ENCODE assay signal across 8 mouse cellular contexts in genomic region chr11:48775483-48775882, GRCm38 (mm10). TPM values are rescaled to one million over a fixed set of nuclear protein-coding genes. Genes with fewer than 3 reads are reported as not detected.
DNase-seq lines count a peak whose midpoint lies in the region; ATAC-seq and TF ChIP-seq lines count a peak whose summit lies in the region.

No protein-coding gene starts in this region.

- ATAC-seq in embryonic facial prominence, embryonic 14.5 days (ENCODE audit: low read depth): peak; percentile 53; the same call in 1 of the 2 replicates
- ATAC-seq in hindbrain, embryonic 12.5 days (ENCODE audit: low FRiP score): no peak
- peak; percentile 55; the same call in 1 of the 2 replicates for ATAC-seq in limb, embryonic 13.5 days (ENCODE audit: low FRiP score, low read depth)
- no peak; the same call in 1 of the 2 replicates for ATAC-seq in neural tube, embryonic 12.5 days (ENCODE audit: low FRiP score, low read depth)

- no peaks in the 10 kb centered on the region for H3K36me3 ChIP-seq in heart, adult 2 months (ENCODE audit: control insufficient read depth, insufficient read depth, low read length)
- no peaks in the 10 kb centered on the region for H3K36me3 ChIP-seq in embryonic facial prominence, embryonic 14.5 days (ENCODE audit: control insufficient read depth, insufficient read depth, low read length)
- no peaks in the 10 kb centered on the region for H3K36me3 ChIP-seq in hindbrain, embryonic 12.5 days
- no peaks in the 10 kb centered on the region for H3K36me3 ChIP-seq in limb, embryonic 13.5 days
- no peaks in the 10 kb centered on the region for H3K36me3 ChIP-seq in neural tube, embryonic 12.5 days

- no peak overlapping the region for H3K9ac ChIP-seq in heart, adult 2 months (ENCODE audit: low read depth, low read length)
- H3K9ac ChIP-seq in embryonic facial prominence, embryonic 14.5 days (ENCODE audit: low read depth, low read length): no peak overlapping the region
- H3K9ac ChIP-seq in hindbrain, embryonic 12.5 days: no peak overlapping the region
- no peak overlapping the region for H3K9ac ChIP-seq in limb, embryonic 13.5 days
- H3K9ac ChIP-seq in neural tube, embryonic 12.5 days: no peak overlapping the region

- no peak overlapping the region for H3K4me3 ChIP-seq in heart, adult 2 months
- no peak overlapping the region for H3K4me3 ChIP-seq in embryonic facial prominence, embryonic 14.5 days (ENCODE audit: low read depth, low read length)
- no peak overlapping the region for H3K4me3 ChIP-seq in hindbrain, embryonic 12.5 days
- H3K4me3 ChIP-seq in limb, embryonic 13.5 days: no peak overlapping the region
- no peak overlapping the region for H3K4me3 ChIP-seq in neural tube, embryonic 12.5 days

- under 1% methylated on average over 7 of the region's 7 CpGs for WGBS in heart, adult 2 months
- WGBS in embryonic facial prominence, embryonic 14.5 days: 2% methylated on average over 7 of the region's 7 CpGs
- 3% methylated on average over 7 of the region's 7 CpGs for WGBS in hindbrain, embryonic 12.5 days
- WGBS in limb, embryonic 13.5 days: 1% methylated on average over 7 of the region's 7 CpGs
- WGBS in neural tube, embryonic 12.5 days: 4% methylated on average over 7 of the region's 7 CpGs

- DNase-seq in heart, adult 2 months: peak in 1 of 2 experiments; percentile 40
- DNase-seq in heart, postnatal 25 days (ENCODE audit: low spot score): no peak
- peak; percentile 94 for DNase-seq in R1 (ENCODE audit: low read depth, low spot score)
- DNase-seq in embryonic facial prominence, embryonic 14.5 days (ENCODE audit: low spot score): peak; percentile 87
- no peak for DNase-seq in natural killer cell, adult 2 months (ENCODE audit: low spot score in 2 of 2)

- TF ChIP-seq POLR2A in heart, adult 2 months (IDR thresholded peaks at IDR 0.05; ENCODE audit: insufficient read depth, low read depth, low read length): no peak

- no peak for TF ChIP-seq EP300 in heart, adult 2 months (IDR thresholded peaks at IDR 0.05; ENCODE audit: insufficient read depth, low read depth, low read length)

- H3K4me2 ChIP-seq in embryonic facial prominence, embryonic 14.5 days (ENCODE audit: low read depth, low read length): peak overlapping the region; percentile 33
- 0 out of 2 replicates have a peak overlapping the region, but pooled peaks have one; percentile 18 for H3K4me2 ChIP-seq in hindbrain, embryonic 12.5 days (replicated peaks)
- peak overlapping the region; percentile 47 for H3K4me2 ChIP-seq in limb, embryonic 13.5 days (replicated peaks)
- peak overlapping the region; percentile 26; the same call in 1 of the 2 replicates for H3K4me2 ChIP-seq in neural tube, embryonic 12.5 days (replicated peaks)

- peak; percentile 73 for TF ChIP-seq CTCF in heart, adult 2 months (IDR thresholded peaks at IDR 0.05)

- H3K79me2 ChIP-seq in heart, adult 2 months (replicated peaks; ENCODE audit: control insufficient read depth, insufficient read depth, low read length): no peaks in the 10 kb centered on the region

- no peak overlapping the region for H3K27ac ChIP-seq in heart, adult 2 months
- H3K27ac ChIP-seq in embryonic facial prominence, embryonic 14.5 days (replicated peaks; ENCODE audit: low read depth, low read length): no peak overlapping the region
- no peak overlapping the region for H3K27ac ChIP-seq in hindbrain, embryonic 12.5 days
- no peak overlapping the region for H3K27ac ChIP-seq in limb, embryonic 13.5 days
- no peak overlapping the region for H3K27ac ChIP-seq in neural tube, embryonic 12.5 days

- no peaks in the 10 kb centered on the region for H3K9me3 ChIP-seq in embryonic facial prominence, embryonic 14.5 days (ENCODE audit: control insufficient read depth, low read length)
- no peaks in the 10 kb centered on the region for H3K9me3 ChIP-seq in hindbrain, embryonic 12.5 days (replicated peaks)
- H3K9me3 ChIP-seq in limb, embryonic 13.5 days: no peaks in the 10 kb centered on the region
- H3K9me3 ChIP-seq in neural tube, embryonic 12.5 days: no peaks in the 10 kb centered on the region

- no peaks in the 10 kb centered on the region for H3K4me1 ChIP-seq in heart, adult 2 months (ENCODE audit: control insufficient read depth, insufficient read depth, low read length)
- H3K4me1 ChIP-seq in embryonic facial prominence, embryonic 14.5 days (ENCODE audit: control insufficient read depth, insufficient read depth, low read length): no peaks in the 10 kb centered on the region
- no peaks in the 10 kb centered on the region for H3K4me1 ChIP-seq in hindbrain, embryonic 12.5 days
- H3K4me1 ChIP-seq in limb, embryonic 13.5 days: peaks cover 8% of the 10 kb centered on the region
- no peaks in the 10 kb centered on the region for H3K4me1 ChIP-seq in neural tube, embryonic 12.5 days

- H3K27me3 ChIP-seq in heart, adult 2 months (ENCODE audit: control insufficient read depth, insufficient read depth, low read length): no peaks in the 10 kb centered on the region
- H3K27me3 ChIP-seq in embryonic facial prominence, embryonic 14.5 days (replicated peaks; ENCODE audit: control insufficient read depth, insufficient read depth, low read length): no peaks in the 10 kb centered on the region
- no peaks in the 10 kb centered on the region for H3K27me3 ChIP-seq in hindbrain, embryonic 12.5 days
- no peaks in the 10 kb centered on the region for H3K27me3 ChIP-seq in limb, embryonic 13.5 days
- no peaks in the 10 kb centered on the region for H3K27me3 ChIP-seq in neural tube, embryonic 12.5 days (replicated peaks)

- intact Hi-C loops in heart, adult 2 months (cut with DNase I): no loop called here
- intact Hi-C loops in heart, postnatal 25 days (cut with DNase I): no loop called here

RNA-seq across cellular contexts. Expression of gene Rack1, which starts 24.6 kb away (rescaled TPM):
- total RNA-seq in heart, adult 2 months (2021): 100 to 1,000 TPM; 337 to 437 TPM
- polyA plus RNA-seq in heart, adult 2 months (2012; rRNA removed): 867 and 1,301 TPM in 2 replicates
- total RNA-seq in heart, postnatal 25 days (2021): 100 to 1,000 TPM; 397 to 416 TPM
- 912 and 926 TPM in 2 replicates for polyA plus RNA-seq in embryonic facial prominence, embryonic 14.5 days (2014; fragmentation: Nextera tagmentation; extraction: Ambion mirVana)
- polyA plus RNA-seq in hindbrain, embryonic 12.5 days (2016; fragmentation: Nextera tagmentation; extraction: Ambion mirVana): 442 and 512 TPM in 2 replicates
- polyA plus RNA-seq in limb, embryonic 13.5 days (2015; fragmentation: Nextera tagmentation; extraction: Ambion mirVana): 706 and 735 TPM in 2 replicates
- polyA plus RNA-seq in neural tube, embryonic 12.5 days (2016; fragmentation: Nextera tagmentation; extraction: Ambion mirVana): 432 and 466 TPM in 2 replicates

RNA-seq across cellular contexts. Expression of gene Trim41, which starts 41.7 kb away (rescaled TPM):
- 10 to 100 TPM; 19.8 to 19.9 TPM for total RNA-seq in heart, adult 2 months (2021)
- polyA plus RNA-seq in heart, adult 2 months (2012; rRNA removed): 19.1 and 19.3 TPM in 2 replicates
- 10 to 100 TPM; 17.8 to 20.4 TPM for total RNA-seq in heart, postnatal 25 days (2021)
- 5.2 and 5.3 TPM in 2 replicates for polyA plus RNA-seq in embryonic facial prominence, embryonic 14.5 days (2014; fragmentation: Nextera tagmentation; extraction: Ambion mirVana)
- polyA plus RNA-seq in hindbrain, embryonic 12.5 days (2016; fragmentation: Nextera tagmentation; extraction: Ambion mirVana): 6.4 and 7.1 TPM in 2 replicates
- polyA plus RNA-seq in limb, embryonic 13.5 days (2015; fragmentation: Nextera tagmentation; extraction: Ambion mirVana): 7.8 and 8.7 TPM in 2 replicates
- polyA plus RNA-seq in neural tube, embryonic 12.5 days (2016; fragmentation: Nextera tagmentation; extraction: Ambion mirVana): 6.4 and 7.6 TPM in 2 replicates

RNA-seq across cellular contexts. Expression of gene Trim7, which starts 50.5 kb away (rescaled TPM):
- total RNA-seq in heart, adult 2 months (2021): 10 to 100 TPM; 18.2 to 18.4 TPM
- polyA plus RNA-seq in heart, adult 2 months (2012; rRNA removed): 27.9 and 32.6 TPM in 2 replicates
- 10 to 100 TPM; 15.7 to 23.2 TPM for total RNA-seq in heart, postnatal 25 days (2021)
- 1.3 TPM in 2 replicates for polyA plus RNA-seq in embryonic facial prominence, embryonic 14.5 days (2014; fragmentation: Nextera tagmentation; extraction: Ambion mirVana)
- 0.70 and 1.6 TPM in 2 replicates for polyA plus RNA-seq in hindbrain, embryonic 12.5 days (2016; fragmentation: Nextera tagmentation; extraction: Ambion mirVana)
- polyA plus RNA-seq in limb, embryonic 13.5 days (2015; fragmentation: Nextera tagmentation; extraction: Ambion mirVana): 1.0 and 1.2 TPM in 2 replicates
- polyA plus RNA-seq in neural tube, embryonic 12.5 days (2016; fragmentation: Nextera tagmentation; extraction: Ambion mirVana): 0.68 and 1.8 TPM in 2 replicates

RNA-seq across cellular contexts. Expression of gene Gm12184, which starts 51.0 kb away (rescaled TPM):
- 1 to 10 TPM; 3.8 to 3.9 TPM for total RNA-seq in heart, adult 2 months (2021)
- 18.8 and 28.2 TPM in 2 replicates for polyA plus RNA-seq in heart, adult 2 months (2012; rRNA removed)
- total RNA-seq in heart, postnatal 25 days (2021): 1 to 10 TPM; 2.0 to 3.2 TPM
- 3.4 and 4.6 TPM in 2 replicates for polyA plus RNA-seq in embryonic facial prominence, embryonic 14.5 days (2014; fragmentation: Nextera tagmentation; extraction: Ambion mirVana)
- 7.2 and 10.0 TPM in 2 replicates for polyA plus RNA-seq in hindbrain, embryonic 12.5 days (2016; fragmentation: Nextera tagmentation; extraction: Ambion mirVana)
- polyA plus RNA-seq in limb, embryonic 13.5 days (2015; fragmentation: Nextera tagmentation; extraction: Ambion mirVana): 3.1 and 4.9 TPM in 2 replicates
- 13.8 and 14.9 TPM in 2 replicates for polyA plus RNA-seq in neural tube, embryonic 12.5 days (2016; fragmentation: Nextera tagmentation; extraction: Ambion mirVana)

Comparison
In these comparisons a context has a peak if more than half of its experiments do, and no peak if none do; other contexts are left out.
1. DNase-seq: peak in R1 (single experiment) and embryonic facial prominence, embryonic 14.5 days (single experiment); none in heart, postnatal 25 days (single experiment) and natural killer cell, adult 2 months (0 of 2).
2. ATAC-seq: peak in embryonic facial prominence, embryonic 14.5 days (single experiment) and limb, embryonic 13.5 days (single experiment); none in hindbrain, embryonic 12.5 days (single experiment) and neural tube, embryonic 12.5 days (single experiment).
3. RNA of gene Trim7, which starts 50.5 kb away (polyA plus RNA-seq): 27.9 to 32.6 TPM in heart, adult 2 months; 0.68 to 1.8 TPM in neural tube, embryonic 12.5 days, 1.3 TPM in embryonic facial prominence, embryonic 14.5 days, 1.0 to 1.2 TPM in limb, embryonic 13.5 days and 0.70 to 1.6 TPM in hindbrain, embryonic 12.5 days; every median in the first group is over 10 times any median in the second.
4. Peak in every context shown above with its lines, with median percentiles within 50 percentile points of each other: H3K4me2 ChIP-seq.